Mouse (Mus musculus) cerebellum, adult (tissue): Measurements from ENCODE around the gene Anapc2.

ENCODE experiments used
- ATAC-seq: cut with Nextera tagmentation; 2 replicates; pipeline ENCODE4 v1.9.2; 2017; ENCODE audit warnings: mild to moderate bottlenecking, moderate library complexity, mixed read lengths; ENCODE audit not compliant: insufficient number of reproducible peaks, low FRiP score, low TSS enrichment

The Anapc2 gene

GRCm38 (mm10) chr2:25271827-25272511 is at the start of gene Anapc2, which contains the start of gene Ssna1:
TSS of gene Anapc2 (plus strand) at chr2:25272478.
TSS of gene Ssna1 (minus strand) at chr2:25272438.
- ATAC-seq: peak; percentile 75

GRCm38 (mm10) chr2:25223681-25224491 is 48.4 kb upstream of the Anapc2 start:
- ATAC-seq: peak; percentile 23; the same call in 1 of the 2 replicates

- no peak for ATAC-seq
Observed at GRCm38 (mm10) chr2:25224492-25224765, 47.8 kb upstream of the Anapc2 start, which contains the start of gene Tubb4b. TSS of gene Tubb4b (minus strand) at chr2:25224702.

GRCm38 (mm10) chr2:25224766-25225752 is 47.2 kb upstream of the Anapc2 start:
- ATAC-seq: peak; percentile 88

- ATAC-seq: no peak
Observed at GRCm38 (mm10) chr2:25225811-25226379, 46.4 kb upstream of the Anapc2 start.

GRCm38 (mm10) chr2:25226864-25227263 is 45.4 kb upstream of the Anapc2 start:
- ATAC-seq: no peak

- no peak for ATAC-seq
Observed at GRCm38 (mm10) chr2:25227406-25227805, 44.9 kb upstream of the Anapc2 start.

- peak; percentile 51 for ATAC-seq
Observed at GRCm38 (mm10) chr2:25228431-25228889, 43.8 kb upstream of the Anapc2 start.

GRCm38 (mm10) chr2:25228995-25229530 is 43.2 kb upstream of the Anapc2 start:
- ATAC-seq: no peak

GRCm38 (mm10) chr2:25229582-25229981 is 42.7 kb upstream of the Anapc2 start:
- ATAC-seq: no peak

- no peak for ATAC-seq
Observed at GRCm38 (mm10) chr2:25230581-25230980, 41.7 kb upstream of the Anapc2 start.

- ATAC-seq: no peak
Observed at GRCm38 (mm10) chr2:25231038-25231437, 41.2 kb upstream of the Anapc2 start.

- ATAC-seq: no peak
Observed at GRCm38 (mm10) chr2:25233421-25233820, 38.9 kb upstream of the Anapc2 start.

GRCm38 (mm10) chr2:25234050-25234449 is 38.2 kb upstream of the Anapc2 start, which contains the start of gene Slc34a3:
TSS of gene Slc34a3 (minus strand) at chr2:25234364.
- ATAC-seq: no peak

- ATAC-seq: no peak
Observed at GRCm38 (mm10) chr2:25234551-25235220, 37.6 kb upstream of the Anapc2 start.

GRCm38 (mm10) chr2:25236614-25237013 is 35.7 kb upstream of the Anapc2 start, which contains the start of gene Rnf224:
TSS of gene Rnf224 (minus strand) at chr2:25236787.
- ATAC-seq: no peak

GRCm38 (mm10) chr2:25237522-25237921 is 34.8 kb upstream of the Anapc2 start:
- no peak for ATAC-seq

- ATAC-seq: no peak
Observed at GRCm38 (mm10) chr2:25238106-25238505, 34.2 kb upstream of the Anapc2 start.

GRCm38 (mm10) chr2:25239766-25240165 is 32.5 kb upstream of the Anapc2 start:
- no peak for ATAC-seq
